Mouse (Mus musculus) midbrain, postnatal 0 days (tissue): ENCODE measurements around the gene Selenoi. TPM values are rescaled to one million over a fixed set of nuclear protein-coding genes. Genes with fewer than 3 reads are reported as not detected.

Source experiments
- ATAC-seq: fragments of 200-750 bp; cut with Nextera tagmentation; 2 replicates; pipeline ENCODE4 v1.8.0; 2017; ENCODE audit warnings: moderate number of reproducible peaks, mild to moderate bottlenecking, moderate TSS enrichment, moderate library complexity; ENCODE audit not compliant: low FRiP score
- DNase-seq: peaks from one replicate; pipeline ENCODE4 v3.0.0-alpha.2; 2015; ENCODE audit warnings: low spot score
- H3K27ac ChIP-seq: fragments of 300-500 bp; sonication (generic); 2 replicates; pipeline ENCODE4 v1.5.1; 2014; ENCODE audit warnings: low read depth, mild to moderate bottlenecking, low read length, mixed read lengths
- H3K27me3 ChIP-seq: fragments of 300-500 bp; sonication (generic); 2 replicates; pipeline ENCODE4 v1.6.1; 2014; ENCODE audit warnings: low read length, control low read depth, mixed read lengths; ENCODE audit not compliant: insufficient read depth
- H3K36me3 ChIP-seq: fragments of 300-500 bp; sonication (generic); 2 replicates; pipeline ENCODE4 v1.6.1; 2014; ENCODE audit warnings: low read length, control low read depth, mixed read lengths; ENCODE audit not compliant: insufficient read depth
- H3K4me1 ChIP-seq: fragments of 300-500 bp; sonication (generic); 2 replicates; pipeline ENCODE4 v1.6.1; 2014; ENCODE audit warnings: mild to moderate bottlenecking, control low read depth, antibody characterized with exemption, low read length, mixed read lengths; ENCODE audit not compliant: insufficient read depth
- H3K4me2 ChIP-seq: fragments of 300-500 bp; sonication (generic); 2 replicates; pipeline ENCODE4 v1.6.1; 2014; ENCODE audit warnings: low read depth, mild to moderate bottlenecking, low read length, mixed read lengths; ENCODE audit not compliant: poor library complexity, severe bottlenecking
- H3K4me3 ChIP-seq: fragments of 300-500 bp; sonication (generic); 2 replicates; pipeline ENCODE4 v1.5.1; 2014; ENCODE audit warnings: low read depth, mild to moderate bottlenecking, low read length, moderate library complexity
- H3K9ac ChIP-seq: fragments of 300-500 bp; sonication (generic); replicated peaks from 2 replicates; pipeline ENCODE4 v1.6.1; 2014; ENCODE audit warnings: mild to moderate bottlenecking, low read length, moderate library complexity, mixed read lengths; ENCODE audit not compliant: poor library complexity, severe bottlenecking
- H3K9me3 ChIP-seq: fragments of 300-500 bp; sonication (generic); 2 replicates; pipeline ENCODE4 v1.6.1; 2016; ENCODE audit warnings: low read length, control low read depth
- CTCF ChIP-seq: IDR thresholded peaks from 2 replicates; pipeline ENCODE4 v1.5.1; 2016; ENCODE audit warnings: antibody characterized with exemption, mild to moderate bottlenecking
- WGBS: fragments of 180-500 bp; shearing (Covaris S2); extraction: QIAGEN DNeasy Blood & Tissue Kit; methylation state at CpG from one replicate; pipeline ENCODE4 v1.1.7; 2014; 5-methylcytosine and 5-hydroxymethylcytosine counted together
- polyA plus RNA-seq: library from polyadenylated mRNA; unstranded; fragments of >200 nt; fragmentation: Nextera tagmentation; extraction: Ambion mirVana; gene quantifications from 2 replicates; pipeline ENCODE4 v1.2.1, GENCODE M21; 2015
- total RNA-seq: library from RNA; depleted of rRNA; stranded (reverse); fragments of >200 nt; gene quantifications from 2 replicates; pipeline ENCODE4 v1.2.3, GENCODE M21; 2014

Selenoi gene
- total and polyA plus RNA-seq, 2 experiments from 2014 or later: 26.8 to 99.1 TPM

GRCm38 (mm10) chr5:30242410-30242809 is 10.0 kb downstream of the Selenoi start:
- Histone ChIP-seq H3K9me3 (no peaks in the 10 kb centered on the region), H3K4me2 (no peak overlapping the region), H3K27me3 (no peaks in the 10 kb centered on the region), H3K27ac (no peak overlapping the region), H3K36me3 (no peaks in the 10 kb centered on the region), H3K4me1 (no peaks in the 10 kb centered on the region), H3K9ac (no peak overlapping the region), H3K4me3 (no peak overlapping the region)
- no peak for TF ChIP-seq CTCF
- DNase-seq (no peak), ATAC-seq (no peak)
- WGBS: 50% methylated on average over 1 of the region's 1 CpGs

- WGBS: 57% methylated on average over 9 of the region's 9 CpGs
- Histone ChIP-seq H3K36me3 (no peaks in the 10 kb centered on the region), H3K4me3 (no peak overlapping the region), H3K27ac (no peak overlapping the region), H3K4me2 (no peak overlapping the region), H3K9me3 (no peaks in the 10 kb centered on the region), H3K27me3 (no peaks in the 10 kb centered on the region), H3K9ac (no peak overlapping the region), H3K4me1 (no peaks in the 10 kb centered on the region)
- peak; percentile 64 for DNase-seq
- no peak for ATAC-seq
- peak; percentile 57 for TF ChIP-seq CTCF
Measured at GRCm38 (mm10) chr5:30243741-30244140, 11.4 kb downstream of the Selenoi start.

GRCm38 (mm10) chr5:30245861-30246416 is 13.6 kb downstream of the Selenoi start:
- H3K36me3 ChIP-seq: no peaks in the 10 kb centered on the region
- H3K4me2 ChIP-seq: no peak overlapping the region
- no peak for ATAC-seq
- WGBS: 89% methylated on average over 9 of the region's 9 CpGs
- H3K4me1 ChIP-seq: no peaks in the 10 kb centered on the region
- no peaks in the 10 kb centered on the region for H3K9me3 ChIP-seq
- no peak overlapping the region for H3K4me3 ChIP-seq
- no peak overlapping the region for H3K9ac ChIP-seq
- no peaks in the 10 kb centered on the region for H3K27me3 ChIP-seq
- no peak for DNase-seq
- TF ChIP-seq CTCF: no peak
- no peak overlapping the region for H3K27ac ChIP-seq

GRCm38 (mm10) chr5:30247666-30248065 is 15.3 kb downstream of the Selenoi start:
- H3K4me2 ChIP-seq: no peak overlapping the region
- 100% methylated on average over 1 of the region's 1 CpGs for WGBS
- DNase-seq (no peak), ATAC-seq (no peak)
- no peaks in the 10 kb centered on the region for H3K4me1 ChIP-seq
- no peak overlapping the region for H3K27ac ChIP-seq
- H3K36me3 ChIP-seq: no peaks in the 10 kb centered on the region; the same call in 1 of the 2 replicates
- TF ChIP-seq CTCF: peak; percentile 54
- H3K9ac ChIP-seq: no peak overlapping the region
- no peak overlapping the region for H3K4me3 ChIP-seq
- no peaks in the 10 kb centered on the region for H3K9me3 ChIP-seq
- no peaks in the 10 kb centered on the region for H3K27me3 ChIP-seq

- ATAC-seq: no peak
- Histone ChIP-seq H3K36me3 (peaks cover 33% of the 10 kb centered on the region), H3K9ac (no peak overlapping the region), H3K27me3 (no peaks in the 10 kb centered on the region), H3K27ac (no peak overlapping the region), H3K9me3 (no peaks in the 10 kb centered on the region), H3K4me1 (no peaks in the 10 kb centered on the region), H3K4me3 (no peak overlapping the region), H3K4me2 (no peak overlapping the region)
- WGBS: 88% methylated on average over 12 of the region's 12 CpGs
- no peak for DNase-seq
- TF ChIP-seq CTCF: no peak
Measured at GRCm38 (mm10) chr5:30255567-30256354, 23.4 kb downstream of the Selenoi start.

GRCm38 (mm10) chr5:30258776-30259175 is 26.4 kb downstream of the Selenoi start:
- H3K4me3 ChIP-seq: no peak overlapping the region
- H3K9ac ChIP-seq: no peak overlapping the region
- DNase-seq (no peak), ATAC-seq (no peak)
- H3K4me2 ChIP-seq: no peak overlapping the region
- 94% methylated on average over 7 of the region's 7 CpGs for WGBS
- H3K36me3 ChIP-seq: peaks cover 36% of the 10 kb centered on the region
- H3K27me3 ChIP-seq: no peaks in the 10 kb centered on the region
- no peak for TF ChIP-seq CTCF
- H3K9me3 ChIP-seq: no peaks in the 10 kb centered on the region
- H3K4me1 ChIP-seq: no peaks in the 10 kb centered on the region
- H3K27ac ChIP-seq: no peak overlapping the region
